ENCODE assay signal across 8 mouse cellular contexts in the genomic region with DNA sequence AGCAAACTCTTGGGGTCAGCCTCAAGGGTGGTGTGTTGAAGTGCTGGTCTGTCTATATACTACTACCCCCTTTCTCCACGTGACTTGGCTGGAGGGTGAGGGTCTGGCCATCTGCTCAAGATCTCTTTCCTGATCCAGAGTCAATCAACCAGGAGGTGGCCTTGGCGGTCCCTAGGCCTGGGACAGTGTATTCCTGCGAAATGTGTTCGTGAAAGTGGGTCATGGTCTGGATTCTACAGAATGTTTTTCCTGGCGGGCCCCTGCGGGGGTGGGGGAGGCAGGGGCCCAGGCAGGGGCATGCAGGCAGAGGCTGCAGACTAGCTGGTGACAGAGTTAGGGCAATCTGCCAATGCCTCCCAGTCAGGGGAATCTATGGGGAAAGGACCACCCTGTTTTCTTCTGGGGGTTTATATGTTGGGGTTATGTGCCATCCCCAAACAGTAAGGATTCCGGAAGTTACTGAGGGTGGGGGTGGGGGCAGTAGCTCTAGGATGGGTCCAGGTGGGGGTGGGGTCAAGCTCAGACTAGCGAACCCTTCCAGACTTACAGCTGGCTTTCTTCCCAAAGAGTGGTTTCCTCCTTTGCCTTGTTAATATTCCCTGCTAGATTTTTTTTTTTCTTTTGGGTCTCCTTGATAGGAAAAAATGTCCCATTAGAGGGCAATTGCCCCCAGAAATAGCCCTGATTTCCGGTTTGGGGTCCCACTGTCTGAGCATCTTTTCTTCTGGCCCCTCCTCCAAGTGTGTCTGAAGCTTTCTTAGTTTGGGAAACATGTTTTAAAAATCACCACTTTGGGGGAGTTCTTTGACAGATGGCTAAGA. TPM values are rescaled to one million over a fixed set of nuclear protein-coding genes. Genes with fewer than 3 reads are reported as not detected.
DNase-seq lines count a peak whose midpoint lies in the region; ATAC-seq and TF ChIP-seq lines count a peak whose summit lies in the region.

No protein-coding gene starts in this region.

- TF ChIP-seq EP300 in ES-Bruce4 (IDR thresholded peaks at IDR 0.05; ENCODE audit: insufficient read depth, low read depth, low read length) = 0 out of 2 replicates have a peak, but pooled peaks have one; percentile 45

- peak overlapping the region; percentile 93 for H3K27ac ChIP-seq in ES-Bruce4 (ENCODE audit: insufficient read depth, low read length)
- peak overlapping the region; percentile 70; the same call in 1 of the 2 replicates for H3K27ac ChIP-seq in forebrain, embryonic 14.5 days (ENCODE audit: low read depth, low read length)
- no peak overlapping the region for H3K27ac ChIP-seq in neural tube, embryonic 12.5 days

- TF ChIP-seq CTCF in ES-Bruce4 (IDR thresholded peaks at IDR 0.05; ENCODE audit: low read depth, low read length) = no peak

- WGBS in forebrain, embryonic 14.5 days = 10% methylated on average over 9 of the region's 9 CpGs
- 31% methylated on average over 9 of the region's 9 CpGs for WGBS in neural tube, embryonic 12.5 days

- H3K4me2 ChIP-seq in forebrain, embryonic 14.5 days (ENCODE audit: low read length) = peak overlapping the region; percentile 27
- H3K4me2 ChIP-seq in neural tube, embryonic 12.5 days (replicated peaks) = peak overlapping the region; percentile 47

- no peak for TF ChIP-seq POLR2A in ES-Bruce4 (IDR thresholded peaks at IDR 0.05; ENCODE audit: insufficient read depth, low read length)

- no peaks in the 10 kb centered on the region for H3K27me3 ChIP-seq in ES-Bruce4 (ENCODE audit: control insufficient read depth, insufficient read depth, low read length, poor library complexity, severe bottlenecking)
- H3K27me3 ChIP-seq in forebrain, embryonic 14.5 days (replicated peaks; ENCODE audit: control insufficient read depth, insufficient read depth, low read length) = no peaks in the 10 kb centered on the region
- no peaks in the 10 kb centered on the region for H3K27me3 ChIP-seq in neural tube, embryonic 12.5 days (replicated peaks)

- H3K4me1 ChIP-seq in ES-Bruce4 (ENCODE audit: control insufficient read depth, insufficient read depth, low read length) = peaks cover 24% of the 10 kb centered on the region
- H3K4me1 ChIP-seq in forebrain, embryonic 14.5 days (ENCODE audit: control insufficient read depth, insufficient read depth, low read length) = peaks cover 65% of the 10 kb centered on the region
- peaks cover 79% of the 10 kb centered on the region for H3K4me1 ChIP-seq in neural tube, embryonic 12.5 days

- ATAC-seq in forebrain, embryonic 14.5 days = peak; percentile 38
- ATAC-seq in neural tube, embryonic 12.5 days (ENCODE audit: low FRiP score, low read depth) = no peak

- DNase-seq in 3T3-L1 (ENCODE audit: low read depth, low spot score) = peak; percentile 83
- DNase-seq in forebrain, embryonic 14.5 days (ENCODE audit: low spot score) = peak; percentile 86
- peak; percentile 78 for DNase-seq in kidney, postnatal 10 days
- no peak for DNase-seq in ovary, postnatal 36 days (ENCODE audit: low spot score)
- DNase-seq in c-Kit-positive CD71-positive TER-119-positive erythroid progenitor cells, embryonic 14.5 days (ENCODE audit: low spot score) = no peak
- no peak for DNase-seq in B cell, adult 2 months

- H3K9me3 ChIP-seq in ES-Bruce4 (replicated peaks; ENCODE audit: control insufficient read depth, insufficient read depth, low read length, poor library complexity, severe bottlenecking) = no peaks in the 10 kb centered on the region
- H3K9me3 ChIP-seq in forebrain, embryonic 14.5 days (replicated peaks; ENCODE audit: control insufficient read depth, low read length) = no peaks in the 10 kb centered on the region
- no peaks in the 10 kb centered on the region for H3K9me3 ChIP-seq in neural tube, embryonic 12.5 days

- peak overlapping the region; percentile 63 for H3K9ac ChIP-seq in ES-Bruce4 (ENCODE audit: low read depth, poor library complexity, severe bottlenecking)
- H3K9ac ChIP-seq in forebrain, embryonic 14.5 days (ENCODE audit: low read length) = no peak overlapping the region
- H3K9ac ChIP-seq in neural tube, embryonic 12.5 days = no peak overlapping the region

- peaks cover 17% of the 10 kb centered on the region for H3K36me3 ChIP-seq in ES-Bruce4 (ENCODE audit: control insufficient read depth, insufficient read depth, low read length, poor library complexity, severe bottlenecking)
- H3K36me3 ChIP-seq in forebrain, embryonic 14.5 days (ENCODE audit: control insufficient read depth, insufficient read depth, low read length) = peaks cover 31% of the 10 kb centered on the region
- H3K36me3 ChIP-seq in neural tube, embryonic 12.5 days = peaks cover 22% of the 10 kb centered on the region

- H3K4me3 ChIP-seq in ES-Bruce4 (ENCODE audit: low read depth, low read length) = peak overlapping the region; percentile 29
- H3K4me3 ChIP-seq in forebrain, embryonic 14.5 days (ENCODE audit: low read depth, low read length) = no peak overlapping the region
- no peak overlapping the region for H3K4me3 ChIP-seq in neural tube, embryonic 12.5 days

RNA-seq across cellular contexts. Expression of gene Lasp1, which starts 6.3 kb away (rescaled TPM):
- polyA plus RNA-seq in ES-Bruce4 (2011; ENCODE audit: insufficient read depth, insufficient read length, low read depth, missing spikeins) = 228 and 231 TPM in 2 replicates
- polyA plus RNA-seq in forebrain, embryonic 14.5 days (2014; fragmentation: Nextera tagmentation; extraction: Ambion mirVana) = 77.6 and 94.6 TPM in 2 replicates
- polyA plus RNA-seq in neural tube, embryonic 12.5 days (2016; fragmentation: Nextera tagmentation; extraction: Ambion mirVana) = 103 and 105 TPM in 2 replicates

RNA-seq across cellular contexts. Expression of gene Rpl23, which starts 22.8 kb away (rescaled TPM):
- polyA plus RNA-seq in ES-Bruce4 (2011; ENCODE audit: insufficient read depth, insufficient read length, low read depth, missing spikeins) = 777 and 842 TPM in 2 replicates
- polyA plus RNA-seq in forebrain, embryonic 14.5 days (2014; fragmentation: Nextera tagmentation; extraction: Ambion mirVana) = 348 and 451 TPM in 2 replicates
- polyA plus RNA-seq in neural tube, embryonic 12.5 days (2016; fragmentation: Nextera tagmentation; extraction: Ambion mirVana) = 369 and 383 TPM in 2 replicates

RNA-seq across cellular contexts. Expression of gene 1700001P01Rik, which starts 29.3 kb away (rescaled TPM):
- 0.99 TPM in 1 of 2 replicates, not detected in the other for polyA plus RNA-seq in ES-Bruce4 (2011; ENCODE audit: insufficient read depth, insufficient read length, low read depth, missing spikeins)
- polyA plus RNA-seq in forebrain, embryonic 14.5 days (2014; fragmentation: Nextera tagmentation; extraction: Ambion mirVana) = 0.50 TPM in 1 of 2 replicates, not detected in the other
- 0.56 and 0.70 TPM in 2 replicates for polyA plus RNA-seq in neural tube, embryonic 12.5 days (2016; fragmentation: Nextera tagmentation; extraction: Ambion mirVana)

RNA-seq across cellular contexts. Expression of gene B230217C12Rik, which starts 35.5 kb away (rescaled TPM):
- polyA plus RNA-seq in ES-Bruce4 (2011; ENCODE audit: insufficient read depth, insufficient read length, low read depth, missing spikeins) = 2.8 and 3.4 TPM in 2 replicates
- 20.3 and 21.5 TPM in 2 replicates for polyA plus RNA-seq in forebrain, embryonic 14.5 days (2014; fragmentation: Nextera tagmentation; extraction: Ambion mirVana)
- polyA plus RNA-seq in neural tube, embryonic 12.5 days (2016; fragmentation: Nextera tagmentation; extraction: Ambion mirVana) = 12.9 and 15.8 TPM in 2 replicates

RNA-seq across cellular contexts. Expression of gene Cwc25, which starts 38.7 kb away (rescaled TPM):
- polyA plus RNA-seq in ES-Bruce4 (2011; ENCODE audit: insufficient read depth, insufficient read length, low read depth, missing spikeins) = 14.5 and 16.9 TPM in 2 replicates
- 9.9 and 11.1 TPM in 2 replicates for polyA plus RNA-seq in forebrain, embryonic 14.5 days (2014; fragmentation: Nextera tagmentation; extraction: Ambion mirVana)
- polyA plus RNA-seq in neural tube, embryonic 12.5 days (2016; fragmentation: Nextera tagmentation; extraction: Ambion mirVana) = 21.1 and 23.4 TPM in 2 replicates

Comparison
In these comparisons a context has a peak if more than half of its experiments do, and no peak if none do; other contexts are left out.
1. DNase-seq: peak in 3T3-L1 (single experiment), forebrain, embryonic 14.5 days (single experiment) and kidney, postnatal 10 days (single experiment); none in ovary, postnatal 36 days (single experiment), c-Kit-positive CD71-positive TER-119-positive erythroid progenitor cells, embryonic 14.5 days (single experiment) and B cell, adult 2 months (0 of 2).